Mouse (Mus musculus) testis, adult 2 months (tissue): ENCODE results near the gene Ldlrad2.

Source experiments
- CTCF ChIP-seq: fragments of 200-500 bp; IDR thresholded peaks from 2 replicates; pipeline ENCODE4 v1.5.1; 2012; ENCODE audit warnings: low read depth, mild to moderate bottlenecking, inconsistent platforms, low read length, moderate library complexity; ENCODE audit not compliant: control insufficient read depth, insufficient read depth, insufficient replicate concordance
- POLR2A ChIP-seq: fragments of 200-500 bp; IDR thresholded peaks from 2 replicates; pipeline ENCODE4 v1.6.1; 2012; ENCODE audit warnings: low read depth, mild to moderate bottlenecking, inconsistent platforms, low read length, moderate library complexity; ENCODE audit not compliant: control insufficient read depth

GRCm38 (mm10) chr4:137546003-137546525 lies 28.3 kb downstream of the Ldlrad2 start:
- peak; percentile 60; the same call in 1 of the 2 replicates for TF ChIP-seq CTCF
- no peak for TF ChIP-seq POLR2A
